Mouse (Mus musculus) right cerebral cortex, postnatal 14 days (tissue): ENCODE measurements around the gene Neu1.
"Not testable (repeated sequence)": the region's sequence is repeated elsewhere in the genome, so short reads cannot be mapped to it uniquely, and the experiment has no call there.

Experiments used
- DNase-seq: peaks from one replicate; pipeline ENCODE4 v3.0.0; 2022

The Neu1 gene

GRCm38 (mm10) chr17:34949553-34949969 is 18.5 kb downstream of the Neu1 start:
- DNase-seq: no peak

GRCm38 (mm10) chr17:34950514-34951455 is 19.7 kb downstream of the Neu1 start:
- no peak for DNase-seq

GRCm38 (mm10) chr17:34951636-34952377 is 20.8 kb downstream of the Neu1 start:
- DNase-seq: peak; percentile 38

- peak; percentile 82 for DNase-seq
Observed at GRCm38 (mm10) chr17:34952378-34953040, 21.5 kb downstream of the Neu1 start.

GRCm38 (mm10) chr17:34953258-34953657 is 22.2 kb downstream of the Neu1 start:
- DNase-seq: no peak

- DNase-seq: no peak
Observed at GRCm38 (mm10) chr17:34953904-34954303, 22.9 kb downstream of the Neu1 start.

GRCm38 (mm10) chr17:34954831-34955230 is 23.8 kb downstream of the Neu1 start:
- DNase-seq: no peak

- no peak for DNase-seq
Observed at GRCm38 (mm10) chr17:34955884-34956283, 24.8 kb downstream of the Neu1 start.

GRCm38 (mm10) chr17:34956340-34956739 is 25.3 kb downstream of the Neu1 start:
- no peak for DNase-seq

- not testable (repeated sequence) for DNase-seq
Observed at GRCm38 (mm10) chr17:34957291-34957690, 26.2 kb downstream of the Neu1 start.

GRCm38 (mm10) chr17:34957966-34958365 is 26.9 kb downstream of the Neu1 start:
- not testable (repeated sequence) for DNase-seq

GRCm38 (mm10) chr17:34958734-34959129 is 27.7 kb downstream of the Neu1 start:
- not testable (repeated sequence) for DNase-seq

GRCm38 (mm10) chr17:34959130-34959778 is 28.2 kb downstream of the Neu1 start, which contains the start of gene Hspa1b:
TSS of gene Hspa1b (minus strand) at chr17:34959238.
- peak; percentile 60 for DNase-seq

GRCm38 (mm10) chr17:34959881-34960515 is 28.9 kb downstream of the Neu1 start:
- DNase-seq: no peak

GRCm38 (mm10) chr17:34960702-34961493 is 29.8 kb downstream of the Neu1 start:
- DNase-seq: no peak

- DNase-seq: no peak
Observed at GRCm38 (mm10) chr17:34962125-34962524, 31.1 kb downstream of the Neu1 start.

- no peak for DNase-seq
Observed at GRCm38 (mm10) chr17:34962841-34963240, 31.8 kb downstream of the Neu1 start.

GRCm38 (mm10) chr17:34964640-34965049 is 33.6 kb downstream of the Neu1 start:
- DNase-seq: no peak

- DNase-seq: no peak
Observed at GRCm38 (mm10) chr17:34965627-34966026, 34.6 kb downstream of the Neu1 start.

GRCm38 (mm10) chr17:34969822-34970221 is 38.8 kb downstream of the Neu1 start, which contains the start of gene Gm20481:
TSS of gene Gm20481 (plus strand) at chr17:34969912.
- DNase-seq: not testable (repeated sequence)

- DNase-seq: not testable (repeated sequence)
Observed at GRCm38 (mm10) chr17:34970850-34971249, 39.8 kb downstream of the Neu1 start.
